Mouse (Mus musculus) liver, adult 2 months (tissue): ENCODE measurements around the gene Bcdin3d.

Experiments
- CTCF ChIP-seq: fragments of 200-500 bp; IDR thresholded peaks from 2 replicates; pipeline ENCODE4 v1.5.1; 2011; ENCODE audit warnings: low read depth, low read length, control low read depth
- POLR2A ChIP-seq: fragments of 200-500 bp; IDR thresholded peaks from 2 replicates; pipeline ENCODE4 v1.6.1; 2011; ENCODE audit warnings: low read length, control low read depth; ENCODE audit not compliant: insufficient read depth; ENCODE audit errors: extremely low read depth

DNA sequence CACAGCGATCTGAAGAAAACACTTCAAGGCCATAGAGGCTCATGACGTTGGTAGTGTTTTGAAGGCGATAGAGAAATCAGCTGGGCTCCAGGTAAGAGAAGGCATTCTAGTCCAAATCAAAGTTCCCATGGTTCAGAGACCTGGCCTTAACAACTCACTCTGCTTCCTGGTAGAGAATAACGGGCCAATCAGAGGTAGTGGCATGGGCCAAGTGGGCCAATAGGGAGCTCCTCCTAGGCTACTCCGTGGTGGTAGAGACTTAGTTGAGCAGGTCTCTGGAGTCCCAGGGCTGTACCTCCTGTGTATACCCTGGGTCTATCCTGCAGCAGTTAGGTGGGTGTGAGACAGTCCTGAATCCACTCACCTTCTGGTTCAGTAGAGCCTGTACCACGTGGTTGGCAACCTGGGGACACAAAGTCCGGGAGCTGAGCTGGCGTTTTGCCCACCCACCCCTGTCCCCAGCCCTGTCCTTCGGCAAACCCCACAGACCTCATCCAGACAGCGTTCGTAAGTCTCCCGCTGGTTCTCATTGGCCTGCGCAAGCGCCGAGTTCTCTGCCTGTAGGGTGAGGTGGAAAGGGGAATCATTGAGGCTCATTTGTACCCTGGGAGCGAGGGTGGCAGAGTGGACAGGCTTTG is 41.3 kb downstream of the Bcdin3d start:
- TF ChIP-seq CTCF: no peak
- no peak for TF ChIP-seq POLR2A
